Comparison of ENCODE assay signal across 8 mouse cellular contexts in the genomic region with DNA sequence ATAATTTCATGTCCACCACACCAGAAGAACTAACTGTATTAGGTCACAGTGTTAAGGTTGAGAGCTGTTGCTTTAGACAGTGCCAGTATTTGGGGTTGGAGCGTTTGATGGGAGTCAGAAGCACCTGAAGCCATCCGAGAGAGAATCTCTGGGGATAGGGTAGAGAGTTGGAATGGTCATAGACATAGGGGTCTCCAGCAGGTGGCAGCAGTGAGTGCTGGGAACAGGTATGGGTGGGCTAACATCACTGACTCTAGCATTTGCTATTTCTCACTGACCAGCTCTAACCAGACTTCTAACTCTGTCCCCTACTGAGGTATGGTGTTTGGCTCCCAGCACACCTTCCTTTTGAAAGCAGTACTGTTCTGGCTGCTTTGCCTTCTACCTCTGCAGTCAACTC.
DNase-seq lines count a peak whose midpoint lies in the region; ATAC-seq and TF ChIP-seq lines count a peak whose summit lies in the region.

No protein-coding gene starts in this region.

- H3K9ac ChIP-seq in hindbrain, embryonic 11.5 days (ENCODE audit: low read depth, low read length) = no peak overlapping the region
- no peak overlapping the region for H3K9ac ChIP-seq in hindbrain, embryonic 13.5 days
- H3K9ac ChIP-seq in kidney, embryonic 16.5 days (replicated peaks; ENCODE audit: low read length) = no peak overlapping the region
- H3K9ac ChIP-seq in stomach, postnatal 0 days (ENCODE audit: low read length) = no peak overlapping the region

- H3K36me3 ChIP-seq in hindbrain, embryonic 11.5 days (ENCODE audit: control insufficient read depth, insufficient read depth, low read length) = no peaks in the 10 kb centered on the region
- H3K36me3 ChIP-seq in hindbrain, embryonic 13.5 days = no peaks in the 10 kb centered on the region
- H3K36me3 ChIP-seq in kidney, embryonic 16.5 days (ENCODE audit: insufficient read depth, low read length) = no peaks in the 10 kb centered on the region
- no peaks in the 10 kb centered on the region for H3K36me3 ChIP-seq in stomach, postnatal 0 days (ENCODE audit: control insufficient read depth, insufficient read depth, low read length)

- WGBS in hindbrain, embryonic 11.5 days = 58% methylated on average over 2 of the region's 2 CpGs
- WGBS in hindbrain, embryonic 13.5 days = 65% methylated on average over 2 of the region's 2 CpGs
- 51% methylated on average over 2 of the region's 2 CpGs for WGBS in kidney, embryonic 16.5 days
- 58% methylated on average over 2 of the region's 2 CpGs for WGBS in stomach, postnatal 0 days

- DNase-seq in hindbrain, embryonic 11.5 days (ENCODE audit: low spot score) = peak; percentile 68
- DNase-seq in B cell, adult 2 months = peak; percentile 69 to 72
- peak; percentile 45 for DNase-seq in R1 (ENCODE audit: low read depth, low spot score)
- no peak for DNase-seq in stomach, postnatal 0 days (ENCODE audit: low spot score)
- DNase-seq in urinary bladder, postnatal 10 days (ENCODE audit: low spot score) = no peak
- no peak for DNase-seq in MN1 (ENCODE audit: low spot score)

- no peak overlapping the region for H3K27ac ChIP-seq in hindbrain, embryonic 11.5 days (ENCODE audit: low read depth, low read length)
- H3K27ac ChIP-seq in hindbrain, embryonic 13.5 days = no peak overlapping the region
- no peak overlapping the region for H3K27ac ChIP-seq in kidney, embryonic 16.5 days (ENCODE audit: low read length)
- H3K27ac ChIP-seq in stomach, postnatal 0 days (replicated peaks) = no peak overlapping the region

- H3K4me3 ChIP-seq in hindbrain, embryonic 11.5 days (ENCODE audit: low read depth, low read length) = no peak overlapping the region
- H3K4me3 ChIP-seq in hindbrain, embryonic 13.5 days = no peak overlapping the region
- no peak overlapping the region for H3K4me3 ChIP-seq in kidney, embryonic 16.5 days (ENCODE audit: low read length)
- H3K4me3 ChIP-seq in stomach, postnatal 0 days (ENCODE audit: low read depth, low read length) = no peak overlapping the region

- ATAC-seq in hindbrain, embryonic 11.5 days (ENCODE audit: low FRiP score) = no peak
- no peak for ATAC-seq in hindbrain, embryonic 13.5 days (ENCODE audit: low FRiP score)
- ATAC-seq in kidney, embryonic 16.5 days (ENCODE audit: low FRiP score, low TSS enrichment) = 0 out of 2 replicates have a peak, but pooled peaks have one; percentile 23
- ATAC-seq in stomach, postnatal 0 days (ENCODE audit: low FRiP score, low TSS enrichment) = no peak

- TF ChIP-seq CTCF in stomach, postnatal 0 days (IDR thresholded peaks at IDR 0.05; ENCODE audit: low read depth) = peak; percentile 67

- no peak overlapping the region for H3K4me2 ChIP-seq in hindbrain, embryonic 11.5 days (replicated peaks; ENCODE audit: low read depth, low read length)
- no peak overlapping the region for H3K4me2 ChIP-seq in hindbrain, embryonic 13.5 days
- no peak overlapping the region for H3K4me2 ChIP-seq in kidney, embryonic 16.5 days (replicated peaks; ENCODE audit: low read depth, low read length)
- H3K4me2 ChIP-seq in stomach, postnatal 0 days (replicated peaks; ENCODE audit: low read depth) = no peak overlapping the region

- TF ChIP-seq EP300 in stomach, postnatal 0 days (optimal IDR thresholded peaks at IDR 0.05) = no peak

- H3K9me3 ChIP-seq in hindbrain, embryonic 11.5 days (ENCODE audit: control insufficient read depth, low read length) = no peaks in the 10 kb centered on the region
- H3K9me3 ChIP-seq in hindbrain, embryonic 13.5 days = no peaks in the 10 kb centered on the region
- no peaks in the 10 kb centered on the region for H3K9me3 ChIP-seq in kidney, embryonic 16.5 days (ENCODE audit: low read length)
- H3K9me3 ChIP-seq in stomach, postnatal 0 days (ENCODE audit: control insufficient read depth, low read length) = no peaks in the 10 kb centered on the region

- no peaks in the 10 kb centered on the region for H3K27me3 ChIP-seq in hindbrain, embryonic 11.5 days (ENCODE audit: control insufficient read depth, insufficient read depth, low read length)
- H3K27me3 ChIP-seq in hindbrain, embryonic 13.5 days = peaks cover 7% of the 10 kb centered on the region; the same call in 1 of the 2 replicates
- no peaks in the 10 kb centered on the region for H3K27me3 ChIP-seq in kidney, embryonic 16.5 days (ENCODE audit: insufficient read depth, low read length)
- H3K27me3 ChIP-seq in stomach, postnatal 0 days (ENCODE audit: control insufficient read depth, insufficient read depth, low read length) = no peaks in the 10 kb centered on the region

- H3K4me1 ChIP-seq in hindbrain, embryonic 11.5 days (replicated peaks; ENCODE audit: control insufficient read depth, insufficient read depth, low read length) = no peaks in the 10 kb centered on the region
- peaks cover 4% of the 10 kb centered on the region; the same call in 1 of the 2 replicates for H3K4me1 ChIP-seq in hindbrain, embryonic 13.5 days (replicated peaks)
- no peaks in the 10 kb centered on the region for H3K4me1 ChIP-seq in kidney, embryonic 16.5 days (ENCODE audit: insufficient read depth, low read length)
- H3K4me1 ChIP-seq in stomach, postnatal 0 days (replicated peaks; ENCODE audit: control insufficient read depth, insufficient read depth) = no peaks in the 10 kb centered on the region

Comparison
In these comparisons a context has a peak if more than half of its experiments do, and no peak if none do; other contexts are left out.
1. DNase-seq: peak in hindbrain, embryonic 11.5 days (single experiment), B cell, adult 2 months (2 of 2) and R1 (single experiment); none in stomach, postnatal 0 days (single experiment), urinary bladder, postnatal 10 days (single experiment) and MN1 (single experiment).